Mouse (Mus musculus) cerebellum, adult 9-11 months (tissue): ENCODE results near the gene Atp1a2.
A peak's percentile ranks its signal among the peaks of the same experiment; 100 is the strongest.

Source experiments
- DNase-seq: peaks from one replicate; pipeline ENCODE4 v3.0.0; 2022

Gene Atp1a2

GRCm38 (mm10) chr1:172297611-172298537 is at the start of gene Atp1a2:
TSS of gene Atp1a2 (minus strand) at chr1:172298064.
- DNase-seq: no peak

- no peak for DNase-seq
Measured at GRCm38 (mm10) chr1:172347382-172347781, 49.5 kb upstream of the Atp1a2 start.

- DNase-seq: no peak
Measured at GRCm38 (mm10) chr1:172346707-172347106, 48.8 kb upstream of the Atp1a2 start.

- no peak for DNase-seq
Measured at GRCm38 (mm10) chr1:172344820-172345219, 47.0 kb upstream of the Atp1a2 start.

GRCm38 (mm10) chr1:172343914-172344313 is 46.0 kb upstream of the Atp1a2 start:
- DNase-seq: peak; percentile 51

- peak; percentile 74 for DNase-seq
Measured at GRCm38 (mm10) chr1:172342729-172343128, 44.9 kb upstream of the Atp1a2 start.

- DNase-seq: peak; percentile 42
Measured at GRCm38 (mm10) chr1:172341386-172341785, 43.5 kb upstream of the Atp1a2 start.

- peak; percentile 89 for DNase-seq
Measured at GRCm38 (mm10) chr1:172340729-172341321, 43.0 kb upstream of the Atp1a2 start, which contains the start of gene Kcnj10. TSS of gene Kcnj10 (plus strand) at chr1:172341210.

- DNase-seq: peak; percentile 83
Measured at GRCm38 (mm10) chr1:172337411-172338185, 39.7 kb upstream of the Atp1a2 start.

- DNase-seq: peak; percentile 12
Measured at GRCm38 (mm10) chr1:172335804-172336203, 37.9 kb upstream of the Atp1a2 start.

GRCm38 (mm10) chr1:172333512-172333911 is 35.6 kb upstream of the Atp1a2 start:
- peak; percentile 48 for DNase-seq

GRCm38 (mm10) chr1:172332925-172333324 is 35.1 kb upstream of the Atp1a2 start:
- no peak for DNase-seq

GRCm38 (mm10) chr1:172331422-172331947 is 33.6 kb upstream of the Atp1a2 start:
- DNase-seq: peak; percentile 39

- no peak for DNase-seq
Measured at GRCm38 (mm10) chr1:172329616-172330015, 31.8 kb upstream of the Atp1a2 start.

- peak; percentile 98 for DNase-seq
Measured at GRCm38 (mm10) chr1:172329131-172329530, 31.3 kb upstream of the Atp1a2 start, which contains the start of gene Kcnj9. TSS of gene Kcnj9 (minus strand) at chr1:172329318.

- DNase-seq: peak; percentile 67
Measured at GRCm38 (mm10) chr1:172328461-172328860, 30.6 kb upstream of the Atp1a2 start.

GRCm38 (mm10) chr1:172328041-172328440 is 30.2 kb upstream of the Atp1a2 start:
- peak; percentile 72 for DNase-seq

GRCm38 (mm10) chr1:172327206-172328001 is 29.5 kb upstream of the Atp1a2 start:
- DNase-seq: peak; percentile 71

GRCm38 (mm10) chr1:172326684-172327083 is 28.8 kb upstream of the Atp1a2 start:
- no peak for DNase-seq

GRCm38 (mm10) chr1:172325680-172326535 is 28.0 kb upstream of the Atp1a2 start:
- peak; percentile 91 for DNase-seq

GRCm38 (mm10) chr1:172324725-172325124 is 26.9 kb upstream of the Atp1a2 start:
- peak; percentile 88 for DNase-seq
